Mouse (Mus musculus) frontal cortex, adult 2 months (tissue): ENCODE measurements around the gene Cox7a2l. TPM values are rescaled to one million over a fixed set of nuclear protein-coding genes. Genes with fewer than 3 reads are reported as not detected.

ENCODE experiments used
- DNase-seq, 2 experiments: peaks; one replicate each; pipeline ENCODE4 v3.0.0; 2022; ENCODE audit warnings: low spot score in 1 of 2; ENCODE audit errors: extremely low spot score in 1 of 2
- polyA plus RNA-seq: library from polyadenylated mRNA; depleted of rRNA; stranded (reverse); fragments of >200 nt; gene quantifications from 2 replicates; pipeline ENCODE4 v1.2.3, GENCODE M21; 2012; rRNA removed

Cox7a2l gene
- polyA plus RNA-seq, 1 experiment: 285 TPM

GRCm38 (mm10) chr17:83457271-83457670 is 59.9 kb downstream of the Cox7a2l start:
- no peak for DNase-seq

GRCm38 (mm10) chr17:83453587-83453986 is 63.5 kb downstream of the Cox7a2l start:
- no peak for DNase-seq

- no peak for DNase-seq
These were observed 64.7 kb downstream of the Cox7a2l start for GRCm38 (mm10) chr17:83452451-83452850.

Other genes with a start within 250 kb of the Cox7a2l start
- gene Eml4, start 166.4 kb downstream of the Cox7a2l start, polyA plus RNA-seq: 24.6 and 26.0 TPM in 2 replicates
- gene Kcng3, start 114.6 kb upstream of the Cox7a2l start, polyA plus RNA-seq: 1.6 TPM in 2 replicates
- gene Mta3, start 188.8 kb upstream of the Cox7a2l start, polyA plus RNA-seq: 61.7 and 63.9 TPM in 2 replicates